Mouse (Mus musculus): ENCODE results near the gene Axl. TPM values are rescaled to one million over a fixed set of nuclear protein-coding genes. Genes with fewer than 3 reads are reported as not detected.
A peak's percentile ranks its signal among the peaks of the same experiment; 100 is the strongest.

Gene Axl
- total and polyA plus RNA-seq, 2 experiments from 2014 or later, result 16.5 to 28.1 TPM

DNA sequence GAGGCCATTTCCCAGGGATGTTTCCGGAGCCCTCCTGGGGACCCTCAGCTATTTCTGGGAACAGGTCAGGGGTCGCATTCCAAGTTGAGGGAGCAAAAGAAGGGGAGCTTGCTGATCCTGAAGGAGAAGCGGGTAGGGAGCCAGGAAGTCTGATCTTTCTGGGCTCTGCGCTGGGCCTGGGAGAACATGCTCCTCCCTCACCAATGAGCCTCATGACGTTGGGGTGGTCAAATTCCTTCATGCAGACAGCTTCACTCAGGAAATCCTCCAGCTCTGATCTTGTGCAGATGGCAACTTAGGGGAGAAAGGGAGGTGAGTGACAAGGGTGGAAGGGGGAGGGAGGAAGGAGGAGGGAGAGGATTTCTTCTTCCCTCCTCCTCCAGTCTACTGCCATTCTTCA is 24.3 kb downstream of the Axl start:
- no peak overlapping the region for H3K4me3 ChIP-seq (ENCODE audit: low read depth, low read length)
- H3K4me1 ChIP-seq (ENCODE audit: insufficient read depth, low read length), result no peaks in the 10 kb centered on the region
- H3K9ac ChIP-seq (replicated peaks; ENCODE audit: low read length, poor library complexity, severe bottlenecking), result no peak overlapping the region
- no peaks in the 10 kb centered on the region for H3K36me3 ChIP-seq (ENCODE audit: insufficient read depth, low read length)
- DNase-seq (ENCODE audit: low spot score) (no peak), ATAC-seq (ENCODE audit: low FRiP score) (no peak)
- H3K4me2 ChIP-seq (ENCODE audit: low read depth, low read length, poor library complexity, severe bottlenecking), result no peak overlapping the region
- no peak for TF ChIP-seq CTCF (IDR thresholded peaks at IDR 0.05)
- 72% methylated on average over 5 of the region's 5 CpGs for WGBS
- no peaks in the 10 kb centered on the region for H3K9me3 ChIP-seq (ENCODE audit: low read length)
- no peaks in the 10 kb centered on the region for H3K27me3 ChIP-seq (ENCODE audit: insufficient read depth, low read length)
- no peak overlapping the region for H3K27ac ChIP-seq (ENCODE audit: low read depth, low read length)

DNA sequence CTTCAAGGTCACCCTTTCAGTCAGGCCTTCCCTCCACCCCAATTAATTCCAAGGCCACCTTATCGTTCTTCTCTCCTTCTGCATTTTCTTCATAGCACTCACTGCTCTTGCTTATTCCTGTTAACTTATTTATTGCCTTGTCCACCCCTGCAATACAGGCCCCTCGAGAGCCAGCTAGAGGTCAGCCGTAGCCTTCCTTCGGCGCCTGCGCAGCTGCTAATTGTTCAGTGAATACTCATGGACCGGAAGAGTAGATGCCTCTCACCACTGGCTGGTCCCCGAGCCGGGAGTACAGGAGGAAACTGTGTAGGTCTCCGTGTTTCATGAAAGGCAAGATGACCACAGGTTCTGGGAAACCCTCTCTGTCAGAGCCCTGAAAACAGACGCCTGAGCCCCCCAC is 24.8 kb downstream of the Axl start:
- Histone ChIP-seq H3K4me1 (ENCODE audit: insufficient read depth, low read length) (no peaks in the 10 kb centered on the region), H3K27ac (ENCODE audit: low read depth, low read length) (no peak overlapping the region), H3K4me3 (ENCODE audit: low read depth, low read length) (no peak overlapping the region), H3K9me3 (ENCODE audit: low read length) (no peaks in the 10 kb centered on the region), H3K27me3 (ENCODE audit: insufficient read depth, low read length) (no peaks in the 10 kb centered on the region), H3K9ac (replicated peaks; ENCODE audit: low read length, poor library complexity, severe bottlenecking) (no peak overlapping the region), H3K36me3 (ENCODE audit: insufficient read depth, low read length) (no peaks in the 10 kb centered on the region), H3K4me2 (ENCODE audit: low read depth, low read length, poor library complexity, severe bottlenecking) (no peak overlapping the region)
- no peak for TF ChIP-seq CTCF (IDR thresholded peaks at IDR 0.05)
- WGBS, result 80% methylated on average over 11 of the region's 11 CpGs
- DNase-seq (ENCODE audit: low spot score), result no peak
- no peak for ATAC-seq (ENCODE audit: low FRiP score)

DNA sequence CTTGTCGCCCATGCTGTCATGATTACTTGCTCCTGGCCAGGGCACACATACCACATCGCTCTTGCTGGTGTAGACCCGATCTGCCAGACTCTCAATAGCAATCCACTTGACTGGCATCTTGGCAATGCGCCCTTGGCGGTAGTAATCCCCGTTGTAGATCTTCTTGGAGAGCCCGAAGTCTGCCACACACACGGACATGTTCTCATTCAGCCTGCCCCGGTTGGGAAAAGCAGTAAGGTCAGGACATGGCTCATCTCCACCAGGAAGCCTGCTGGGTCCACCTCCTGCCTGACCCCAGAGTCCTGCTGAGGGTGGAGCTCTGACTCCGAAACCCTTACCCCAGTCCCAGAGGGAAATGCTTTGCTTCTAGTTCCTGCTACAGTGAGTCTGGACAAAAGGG is 27.2 kb downstream of the Axl start:
- no peak overlapping the region for H3K4me2 ChIP-seq (ENCODE audit: low read depth, low read length, poor library complexity, severe bottlenecking)
- H3K4me1 ChIP-seq (ENCODE audit: insufficient read depth, low read length), result no peaks in the 10 kb centered on the region
- no peak overlapping the region for H3K9ac ChIP-seq (replicated peaks; ENCODE audit: low read length, poor library complexity, severe bottlenecking)
- H3K36me3 ChIP-seq (ENCODE audit: insufficient read depth, low read length), result no peaks in the 10 kb centered on the region
- no peak overlapping the region for H3K27ac ChIP-seq (ENCODE audit: low read depth, low read length)
- DNase-seq (ENCODE audit: low spot score), result peak; percentile 23
- ATAC-seq (ENCODE audit: low FRiP score), result no peak
- no peaks in the 10 kb centered on the region for H3K27me3 ChIP-seq (ENCODE audit: insufficient read depth, low read length)
- H3K9me3 ChIP-seq (ENCODE audit: low read length), result no peaks in the 10 kb centered on the region
- WGBS, result 66% methylated on average over 10 of the region's 10 CpGs
- no peak overlapping the region for H3K4me3 ChIP-seq (ENCODE audit: low read depth, low read length)
- no peak for TF ChIP-seq CTCF (IDR thresholded peaks at IDR 0.05)

DNA sequence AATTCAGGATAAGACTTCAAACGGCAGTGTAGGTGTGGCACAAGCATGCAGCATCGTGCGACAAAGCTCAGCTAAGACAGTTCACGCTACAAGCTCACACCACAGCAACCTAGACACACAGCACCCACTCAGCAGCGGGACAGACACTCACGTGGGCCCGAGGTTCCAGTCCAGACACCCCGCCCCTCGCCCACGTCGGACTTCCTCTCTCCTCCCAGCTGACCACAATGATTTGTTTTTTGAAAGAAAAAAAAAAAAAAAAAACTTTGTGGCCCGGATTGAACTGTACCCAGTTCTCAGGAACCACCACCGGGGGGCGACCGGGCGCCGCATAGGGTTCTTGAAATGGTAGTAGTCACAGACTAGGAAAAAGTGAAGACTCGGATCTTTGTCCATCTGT is 32.5 kb downstream of the Axl start:
- peak overlapping the region; percentile 98 for H3K4me3 ChIP-seq (ENCODE audit: low read depth, low read length)
- DNase-seq (ENCODE audit: low spot score) (peak; percentile 92), ATAC-seq (ENCODE audit: low FRiP score) (peak; percentile 17; the same call in 1 of the 2 replicates)
- peak overlapping the region; percentile 70 for H3K4me2 ChIP-seq (ENCODE audit: low read depth, low read length, poor library complexity, severe bottlenecking)
- H3K27me3 ChIP-seq (ENCODE audit: insufficient read depth, low read length), result no peaks in the 10 kb centered on the region
- peaks cover 8% of the 10 kb centered on the region for H3K4me1 ChIP-seq (ENCODE audit: insufficient read depth, low read length)
- peak overlapping the region; percentile 96 for H3K27ac ChIP-seq (ENCODE audit: low read depth, low read length)
- peak; percentile 85 for TF ChIP-seq CTCF (IDR thresholded peaks at IDR 0.05)
- 1% methylated on average over 18 of the region's 18 CpGs for WGBS
- H3K36me3 ChIP-seq (ENCODE audit: insufficient read depth, low read length), result no peaks in the 10 kb centered on the region; the same call in 1 of the 2 replicates
- peak overlapping the region; percentile 37; the same call in 1 of the 2 replicates for H3K9ac ChIP-seq (replicated peaks; ENCODE audit: low read length, poor library complexity, severe bottlenecking)
- H3K9me3 ChIP-seq (ENCODE audit: low read length), result no peaks in the 10 kb centered on the region

DNA sequence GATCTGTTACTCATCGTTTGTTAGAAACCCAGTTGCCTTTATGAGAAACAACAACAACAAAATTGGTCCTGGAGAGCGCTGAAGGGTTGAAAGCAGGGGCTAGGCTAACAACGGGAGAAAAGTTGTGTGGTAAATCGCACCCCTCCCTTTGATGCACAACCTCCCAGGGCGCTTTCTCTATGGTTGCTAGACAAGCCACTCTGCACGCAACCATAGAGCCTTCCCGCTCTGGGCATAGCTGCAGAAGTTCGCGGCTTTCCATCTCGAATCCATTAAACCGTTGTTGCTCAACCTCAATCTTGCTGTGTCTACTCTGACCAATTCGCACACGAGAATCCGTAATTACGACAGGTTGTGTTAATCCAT is 33.1 kb downstream of the Axl start:
- under 1% methylated on average over 15 of the region's 15 CpGs for WGBS

DNA sequence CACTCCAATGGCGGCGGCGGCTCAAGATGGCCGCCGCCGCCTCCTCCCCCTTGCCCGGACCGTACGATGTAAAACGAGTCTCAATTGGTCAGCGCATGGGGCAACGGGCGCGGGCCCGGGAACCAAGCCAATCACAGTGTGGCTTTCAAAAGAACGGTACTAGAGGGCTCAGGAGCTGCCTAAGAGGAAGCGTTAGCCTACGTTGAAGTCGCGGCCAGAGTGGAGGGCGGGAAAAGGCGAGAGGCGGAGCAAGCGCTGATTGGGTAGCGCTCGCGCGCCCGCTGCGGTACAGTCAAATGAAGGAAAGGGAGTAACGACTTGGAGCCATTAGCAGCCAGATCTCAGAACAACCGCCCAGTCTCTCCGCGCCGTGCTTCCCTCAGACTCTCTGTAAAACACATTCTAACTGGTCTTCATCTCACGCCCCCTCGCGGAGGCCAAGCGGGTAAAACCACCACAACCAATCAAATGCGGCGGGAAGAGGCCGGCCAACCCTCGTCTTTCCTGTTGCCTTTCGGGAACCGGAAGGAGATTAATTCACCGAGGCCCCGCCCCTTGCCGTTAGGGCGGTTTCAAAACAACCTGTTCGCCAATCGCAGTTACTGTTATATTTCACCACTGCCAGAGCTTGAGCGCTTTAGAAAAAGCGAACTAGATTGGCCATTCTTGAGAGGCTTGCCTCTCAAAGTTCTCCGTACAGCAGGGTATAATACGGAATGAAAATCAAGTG is 33.6 kb downstream of the Axl start, which contains the start of gene Hnrnpul1:
Hnrnpul1 (minus strand) TSS at position 20 of the 730 bp plus-strand sequence.
- Histone ChIP-seq H3K27ac (ENCODE audit: low read depth, low read length) (peak within 1 kb of the TSS; percentile 96), H3K9ac (replicated peaks; ENCODE audit: low read length, poor library complexity, severe bottlenecking) (peak within 1 kb of the TSS; percentile 95), H3K4me3 (ENCODE audit: low read depth, low read length) (peak within 1 kb of the TSS; percentile 98), H3K27me3 (ENCODE audit: insufficient read depth, low read length) (no peaks in the 10 kb centered on the region), H3K36me3 (ENCODE audit: insufficient read depth, low read length) (peaks cover 8% of the 10 kb centered on the region), H3K4me1 (ENCODE audit: insufficient read depth, low read length) (peaks cover 8% of the 10 kb centered on the region), H3K4me2 (ENCODE audit: low read depth, low read length, poor library complexity, severe bottlenecking) (peak within 1 kb of the TSS; percentile 70), H3K9me3 (ENCODE audit: low read length) (no peaks in the 10 kb centered on the region)
- peak; percentile 99 for DNase-seq (ENCODE audit: low spot score)
- WGBS, result under 1% methylated on average over 55 of the region's 55 CpGs
- TF ChIP-seq CTCF (IDR thresholded peaks at IDR 0.05), result peak; percentile 72
- ATAC-seq (ENCODE audit: low FRiP score), result peak; percentile 94

More for the DNA sequence above, 33.1 kb downstream of the Axl start:
- TF ChIP-seq CTCF (IDR thresholded peaks at IDR 0.05), result no peak
- peak; percentile 73 for ATAC-seq (ENCODE audit: low FRiP score)
- peak overlapping the region; percentile 37; the same call in 1 of the 2 replicates for H3K9ac ChIP-seq (replicated peaks; ENCODE audit: low read length, poor library complexity, severe bottlenecking)
- H3K4me2 ChIP-seq (ENCODE audit: low read depth, low read length, poor library complexity, severe bottlenecking), result peak overlapping the region; percentile 70
- peak; percentile 92 for DNase-seq (ENCODE audit: low spot score)
- peaks cover 8% of the 10 kb centered on the region for H3K4me1 ChIP-seq (ENCODE audit: insufficient read depth, low read length)
- no peaks in the 10 kb centered on the region for H3K27me3 ChIP-seq (ENCODE audit: insufficient read depth, low read length)
- peak overlapping the region; percentile 96 for H3K27ac ChIP-seq (ENCODE audit: low read depth, low read length)
- H3K4me3 ChIP-seq (ENCODE audit: low read depth, low read length), result peak overlapping the region; percentile 98
- no peaks in the 10 kb centered on the region for H3K9me3 ChIP-seq (ENCODE audit: low read length)
- peaks cover 5% of the 10 kb centered on the region for H3K36me3 ChIP-seq (ENCODE audit: insufficient read depth, low read length)
